Mouse (Mus musculus): ENCODE data around the gene Zfp385b.

Zfp385b gene

GRCm38 (mm10) chr2:77592525-77592924 is 226.9 kb downstream of the Zfp385b start:
- DNase-seq (ENCODE audit: low spot score in 2 of 2), result no peak

- DNase-seq (ENCODE audit: low spot score in 2 of 2), result peak; percentile 16 to 27
These were observed 230.1 kb downstream of the Zfp385b start for GRCm38 (mm10) chr2:77589205-77589901.

- no peak for DNase-seq (ENCODE audit: low spot score in 2 of 2)
These were observed 232.1 kb downstream of the Zfp385b start for GRCm38 (mm10) chr2:77587387-77587786.

- DNase-seq (ENCODE audit: low spot score in 2 of 2), result no peak
These were observed 232.7 kb downstream of the Zfp385b start for GRCm38 (mm10) chr2:77586581-77587360.

- DNase-seq (ENCODE audit: low spot score in 2 of 2), result no peak
These were observed 235.9 kb downstream of the Zfp385b start for GRCm38 (mm10) chr2:77583586-77583985.

GRCm38 (mm10) chr2:77576571-77576970 is 242.9 kb downstream of the Zfp385b start:
- no peak for DNase-seq (ENCODE audit: low spot score in 2 of 2)

GRCm38 (mm10) chr2:77567528-77568435 is 251.7 kb downstream of the Zfp385b start:
- no peak for DNase-seq (ENCODE audit: low spot score in 2 of 2)

- DNase-seq (ENCODE audit: low spot score in 2 of 2), result no peak
These were observed 255.7 kb downstream of the Zfp385b start for GRCm38 (mm10) chr2:77563706-77564105.

GRCm38 (mm10) chr2:77561941-77562340 is 257.5 kb downstream of the Zfp385b start:
- DNase-seq (ENCODE audit: low spot score in 2 of 2), result peak in 1 of 2 experiments; percentile 7

GRCm38 (mm10) chr2:77556938-77557337 is 262.5 kb downstream of the Zfp385b start:
- DNase-seq (ENCODE audit: low spot score in 2 of 2), result no peak

- no peak for DNase-seq (ENCODE audit: low spot score in 2 of 2)
These were observed 263.5 kb downstream of the Zfp385b start for GRCm38 (mm10) chr2:77555980-77556379.

- no peak for DNase-seq (ENCODE audit: low spot score in 2 of 2)
These were observed 266.8 kb downstream of the Zfp385b start for GRCm38 (mm10) chr2:77552675-77553074.

- DNase-seq (ENCODE audit: low spot score in 2 of 2), result no peak
These were observed 276.1 kb downstream of the Zfp385b start for GRCm38 (mm10) chr2:77543388-77543787.

- no peak for DNase-seq (ENCODE audit: low spot score in 2 of 2)
These were observed 276.8 kb downstream of the Zfp385b start for GRCm38 (mm10) chr2:77542605-77543004.

GRCm38 (mm10) chr2:77541681-77542080 is 277.8 kb downstream of the Zfp385b start:
- DNase-seq (ENCODE audit: low spot score in 2 of 2), result peak; percentile 27 to 54

- no peak for DNase-seq (ENCODE audit: low spot score in 2 of 2)
These were observed 278.6 kb downstream of the Zfp385b start for GRCm38 (mm10) chr2:77540860-77541259.

- DNase-seq (ENCODE audit: low spot score in 2 of 2), result no peak
These were observed 282.9 kb downstream of the Zfp385b start for GRCm38 (mm10) chr2:77536556-77536955.

GRCm38 (mm10) chr2:77528079-77528752 is 291.2 kb downstream of the Zfp385b start:
- DNase-seq (ENCODE audit: low spot score in 2 of 2), result peak in 1 of 2 experiments; percentile 30

GRCm38 (mm10) chr2:77527616-77528015 is 291.8 kb downstream of the Zfp385b start:
- no peak for DNase-seq (ENCODE audit: low spot score in 2 of 2)

- DNase-seq (ENCODE audit: low spot score in 2 of 2), result no peak
These were observed 292.6 kb downstream of the Zfp385b start for GRCm38 (mm10) chr2:77526803-77527202.

GRCm38 (mm10) chr2:77526301-77526700 is 293.1 kb downstream of the Zfp385b start:
- no peak for DNase-seq (ENCODE audit: low spot score in 2 of 2)
